13 mouse cellular contexts compared by ENCODE assay signal in the genomic region with DNA sequence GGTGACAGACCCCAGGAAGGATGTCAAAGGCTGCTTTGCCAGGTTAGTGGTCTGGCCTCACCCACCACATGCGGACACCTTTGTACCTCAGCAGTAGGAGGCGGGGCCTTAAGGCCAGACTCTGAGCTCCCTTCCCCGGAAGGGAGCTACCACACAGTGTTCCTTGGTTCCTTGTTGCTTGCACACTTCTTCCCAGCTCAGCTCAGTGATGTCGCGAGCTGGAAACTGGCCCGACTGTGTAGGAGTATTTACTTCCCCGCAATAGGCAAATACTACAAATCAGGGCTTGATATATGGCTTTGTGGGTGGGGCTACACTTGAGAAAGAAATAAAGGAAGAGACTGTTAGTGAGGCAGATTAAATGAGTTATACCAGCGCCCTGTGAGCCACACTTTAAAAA. TPM values are rescaled to one million over a fixed set of nuclear protein-coding genes. Genes with fewer than 3 reads are reported as not detected.
A peak's percentile ranks its signal among the peaks of the same experiment; 100 is the strongest.
DNase-seq lines count a peak whose midpoint lies in the region; ATAC-seq and TF ChIP-seq lines count a peak whose summit lies in the region.
"Had no signal": no experiment of that assay in that cellular context is flagged by ENCODE, and none has a peak within 500 bp of the region (broad histone marks: within the 10 kb centered on the region; RNA-seq: fewer than 3 reads in every experiment).

No protein-coding gene starts in this region.

- H3K4me3 ChIP-seq in kidney, embryonic 15.5 days (replicated peaks): no peak overlapping the region
- no peak overlapping the region for H3K4me3 ChIP-seq in MEL (ENCODE audit: control insufficient read depth in 1 of 2, insufficient read depth in 1 of 2, low read depth in 2 of 2, low read length in 2 of 2)
- no peak overlapping the region for H3K4me3 ChIP-seq in intestine, postnatal 0 days (ENCODE audit: low read depth, low read length)
- H3K4me3 ChIP-seq in limb, embryonic 10.5 days: no peak overlapping the region
- no peak overlapping the region for H3K4me3 ChIP-seq in hindbrain, embryonic 10.5 days
- H3K4me3 ChIP-seq: forebrain, embryonic 10.5 days; heart, embryonic 10.5 days; limb, embryonic 12.5 days; neural tube, embryonic 15.5 days had no signal

- no peak for TF ChIP-seq POLR2A in MEL (IDR thresholded peaks at IDR 0.05; ENCODE audit: control insufficient read depth in 1 of 2, insufficient read depth in 1 of 2, low read depth in 1 of 2, low read length in 2 of 2, poor library complexity in 1 of 2)

- no peaks in the 10 kb centered on the region for H3K36me3 ChIP-seq in kidney, embryonic 15.5 days
- H3K36me3 ChIP-seq in MEL (ENCODE audit: control insufficient read depth in 1 of 2, insufficient read depth in 2 of 2, low read length in 2 of 2): no peaks in the 10 kb centered on the region
- no peaks in the 10 kb centered on the region for H3K36me3 ChIP-seq in intestine, postnatal 0 days (ENCODE audit: control insufficient read depth, insufficient read depth)
- H3K36me3 ChIP-seq in limb, embryonic 10.5 days: no peaks in the 10 kb centered on the region
- no peaks in the 10 kb centered on the region for H3K36me3 ChIP-seq in hindbrain, embryonic 10.5 days
- H3K36me3 ChIP-seq: forebrain, embryonic 10.5 days; heart, embryonic 10.5 days; limb, embryonic 12.5 days; neural tube, embryonic 15.5 days had no signal

- peaks cover 16% of the 10 kb centered on the region for H3K4me1 ChIP-seq in kidney, embryonic 15.5 days
- H3K4me1 ChIP-seq in MEL (ENCODE audit: control insufficient read depth in 1 of 2, insufficient read depth in 2 of 2, low read length in 2 of 2): no peaks in the 10 kb centered on the region
- H3K4me1 ChIP-seq in intestine, postnatal 0 days (replicated peaks; ENCODE audit: control insufficient read depth, insufficient read depth, low read length): 0 out of 2 replicates have a peak, but pooled peaks cover 5% of the 10 kb centered on the region
- peaks cover 17% of the 10 kb centered on the region; the same call in 1 of the 2 replicates for H3K4me1 ChIP-seq in limb, embryonic 10.5 days
- peaks cover 8% of the 10 kb centered on the region; the same call in 1 of the 2 replicates for H3K4me1 ChIP-seq in hindbrain, embryonic 10.5 days (replicated peaks)
- H3K4me1 ChIP-seq: neural tube, embryonic 15.5 days had no signal

- peak; percentile 74 for ATAC-seq in kidney, embryonic 15.5 days (replicated peaks; ENCODE audit: low FRiP score)
- ATAC-seq in intestine, postnatal 0 days: peak; percentile 72

- H3K9ac ChIP-seq in kidney, embryonic 15.5 days: no peak overlapping the region
- H3K9ac ChIP-seq in MEL (ENCODE audit: control insufficient read depth, low read depth, low read length, poor library complexity, severe bottlenecking): no peak overlapping the region
- no peak overlapping the region for H3K9ac ChIP-seq in intestine, postnatal 0 days (ENCODE audit: low read depth, low read length)
- H3K9ac ChIP-seq: limb, embryonic 12.5 days; neural tube, embryonic 15.5 days had no signal

- no peak for TF ChIP-seq CTCF in MEL (IDR thresholded peaks at IDR 0.05 in 2 of 3, conservative IDR thresholded peaks at IDR 0.05 in 1 of 3; ENCODE audit: control insufficient read depth in 1 of 3, insufficient read depth in 1 of 3, low read depth in 2 of 3, low read length in 3 of 3, poor library complexity in 1 of 3, severe bottlenecking in 1 of 3)
- TF ChIP-seq CTCF in intestine, postnatal 0 days (IDR thresholded peaks at IDR 0.05; ENCODE audit: low read depth): no peak

- H3K9me3 ChIP-seq in kidney, embryonic 15.5 days (replicated peaks): no peaks in the 10 kb centered on the region
- no peaks in the 10 kb centered on the region for H3K9me3 ChIP-seq in MEL (replicated peaks; ENCODE audit: insufficient read depth, low read length)
- no peaks in the 10 kb centered on the region for H3K9me3 ChIP-seq in intestine, postnatal 0 days (ENCODE audit: control insufficient read depth)
- no peaks in the 10 kb centered on the region for H3K9me3 ChIP-seq in limb, embryonic 10.5 days (replicated peaks)
- no peaks in the 10 kb centered on the region for H3K9me3 ChIP-seq in hindbrain, embryonic 10.5 days
- H3K9me3 ChIP-seq: forebrain, embryonic 10.5 days; heart, embryonic 10.5 days; limb, embryonic 12.5 days; neural tube, embryonic 15.5 days had no signal

- no peak for TF ChIP-seq EP300 in MEL (IDR thresholded peaks at IDR 0.05; ENCODE audit: low read depth in 1 of 2, low read length in 2 of 2)

- H3K27me3 ChIP-seq in kidney, embryonic 15.5 days: no peaks in the 10 kb centered on the region
- no peaks in the 10 kb centered on the region; a peak in 1 of 4 replicates for H3K27me3 ChIP-seq in MEL (ENCODE audit: control insufficient read depth in 1 of 2, insufficient read depth in 2 of 2, low read length in 2 of 2)
- H3K27me3 ChIP-seq in intestine, postnatal 0 days (replicated peaks; ENCODE audit: control insufficient read depth, insufficient read depth, low read length): no peaks in the 10 kb centered on the region
- 0 out of 2 replicates have a peak, but pooled peaks cover 7% of the 10 kb centered on the region for H3K27me3 ChIP-seq in limb, embryonic 10.5 days (ENCODE audit: low read depth, poor library complexity, severe bottlenecking)
- no peaks in the 10 kb centered on the region for H3K27me3 ChIP-seq in hindbrain, embryonic 10.5 days (ENCODE audit: insufficient read depth, poor library complexity, severe bottlenecking)
- H3K27me3 ChIP-seq: neural tube, embryonic 15.5 days had no signal

- DNase-seq in kidney, adult 11 months: no peak
- peak; percentile 35 for DNase-seq in MEL (ENCODE audit: low read depth, low spot score)
- peak; percentile 66 to 76 for DNase-seq in lung, postnatal 4 days
- DNase-seq in limb, embryonic 10.5 days (ENCODE audit: low spot score): no peak
- no peak for DNase-seq in layer of hippocampus, postnatal 25 days (ENCODE audit: extremely low spot score in 1 of 2, low spot score in 1 of 2)
- no peak for DNase-seq in hindbrain, embryonic 10.5 days (ENCODE audit: low spot score)
- DNase-seq: adrenal gland, adult 8-10 months had no signal

- no peaks in the 10 kb centered on the region for H3K79me2 ChIP-seq in MEL (ENCODE audit: control insufficient read depth, insufficient read depth, low read length, poor library complexity)

- H3K4me2 ChIP-seq in kidney, embryonic 15.5 days: no peak overlapping the region
- H3K4me2 ChIP-seq in intestine, postnatal 0 days (replicated peaks; ENCODE audit: low read depth): peak overlapping the region; percentile 40
- H3K4me2 ChIP-seq: limb, embryonic 12.5 days; neural tube, embryonic 15.5 days had no signal

- WGBS in kidney, embryonic 15.5 days: 18% methylated on average over 8 of the region's 8 CpGs
- WGBS in intestine, postnatal 0 days: 15% methylated on average over 8 of the region's 8 CpGs
- 68% methylated on average over 8 of the region's 8 CpGs for WGBS in limb, embryonic 10.5 days
- WGBS in hindbrain, embryonic 10.5 days: 69% methylated on average over 8 of the region's 8 CpGs

- H3K27ac ChIP-seq in kidney, embryonic 15.5 days: no peak overlapping the region
- no peak overlapping the region for H3K27ac ChIP-seq in MEL (ENCODE audit: control insufficient read depth, low read depth, low read length)
- peak overlapping the region; percentile 21; the same call in 1 of the 2 replicates for H3K27ac ChIP-seq in intestine, postnatal 0 days (ENCODE audit: low read depth, low read length)
- H3K27ac ChIP-seq in limb, embryonic 10.5 days: no peak overlapping the region
- no peak overlapping the region for H3K27ac ChIP-seq in hindbrain, embryonic 10.5 days
- H3K27ac ChIP-seq: forebrain, embryonic 10.5 days; heart, embryonic 10.5 days; limb, embryonic 12.5 days; neural tube, embryonic 15.5 days had no signal

- TF ChIP-seq RAD21 in MEL (IDR thresholded peaks at IDR 0.05; ENCODE audit: low read depth, low read length): no peak

TF ChIP-seq in MEL, 35 proteins besides CTCF, POLR2A, EP300 and RAD21:
- TF ChIP-seq GABPA (IDR thresholded peaks at IDR 0.05; ENCODE audit: low read depth, low read length): no peak
- no peak for TF ChIP-seq ZMIZ1 (IDR thresholded peaks at IDR 0.05; ENCODE audit: low read depth, low read length)
- TF ChIP-seq MYC (IDR thresholded peaks at IDR 0.05; ENCODE audit: low read depth, low read length): no peak
- TF ChIP-seq ZKSCAN1 (IDR thresholded peaks at IDR 0.05; ENCODE audit: low read depth, low read length): no peak
- TF ChIP-seq GATA1 (IDR thresholded peaks at IDR 0.05; ENCODE audit: low read depth, low read length): no peak
- no peak for TF ChIP-seq NRF1 (IDR thresholded peaks at IDR 0.05; ENCODE audit: insufficient read depth, low read depth, low read length, poor library complexity, severe bottlenecking)
- no peak for TF ChIP-seq RCOR1 (IDR thresholded peaks at IDR 0.05; ENCODE audit: low read depth, low read length)
- TF ChIP-seq ETS1 (IDR thresholded peaks at IDR 0.05; ENCODE audit: low read depth, low read length): no peak
- no peak for TF ChIP-seq USF2 (IDR thresholded peaks at IDR 0.05; ENCODE audit: borderline replicate concordance in 1 of 2, insufficient read depth in 1 of 2, low read depth in 1 of 2, low read length in 2 of 2)
- no peak for TF ChIP-seq CHD2 (IDR thresholded peaks at IDR 0.05; ENCODE audit: low read length)
- TF ChIP-seq NELFE (IDR thresholded peaks at IDR 0.05; ENCODE audit: low read depth, low read length): no peak
- no peak for TF ChIP-seq KAT2A (conservative IDR thresholded peaks at IDR 0.05; ENCODE audit: low read depth, low read length)
- TF ChIP-seq MAZ (IDR thresholded peaks at IDR 0.05; ENCODE audit: low read depth, low read length): no peak
- no peak for TF ChIP-seq ZNF384 (IDR thresholded peaks at IDR 0.05; ENCODE audit: low read depth, low read length)
- no peak for TF ChIP-seq TBP (IDR thresholded peaks at IDR 0.05; ENCODE audit: low read depth, low read length)
- TF ChIP-seq POLR2AphosphoS2 (IDR thresholded peaks at IDR 0.05; ENCODE audit: low read length): no peak
- TF ChIP-seq TAL1 (IDR thresholded peaks at IDR 0.05; ENCODE audit: low read length): no peak

RNA-seq across cellular contexts. Expression of gene Proser2, which starts 48.9 kb away (rescaled TPM):
- 12.7 and 15.3 TPM in 2 replicates for polyA plus RNA-seq in kidney, embryonic 15.5 days (2015; fragmentation: Nextera tagmentation; extraction: Ambion mirVana)
- not detected in 2 replicates for total RNA-seq in MEL (2012; rRNA removed)
- polyA plus RNA-seq in MEL (2012; ENCODE audit: insufficient read depth in 1 of 2, insufficient read length in 2 of 2, low read depth in 1 of 2, low replicate concordance in 2 of 2, missing spikeins in 1 of 2): not detected
- polyA plus RNA-seq in intestine, postnatal 0 days (2015; fragmentation: Nextera tagmentation; extraction: Ambion mirVana): 9.0 and 10.4 TPM in 2 replicates
- polyA plus RNA-seq in limb, embryonic 10.5 days (2016; fragmentation: Nextera tagmentation; extraction: Ambion mirVana): 4.2 and 5.1 TPM in 2 replicates
- 1 to 10 TPM; 2.2 to 2.4 TPM for total RNA-seq in layer of hippocampus, postnatal 25 days (2021)
- polyA plus RNA-seq in hindbrain, embryonic 10.5 days (2016; fragmentation: Nextera tagmentation; extraction: Ambion mirVana): 3.4 and 4.2 TPM in 2 replicates

Comparison
In these comparisons a context has a peak if more than half of its experiments do, and no peak if none do; other contexts are left out.
1. DNase-seq: peak in MEL (single experiment) and lung, postnatal 4 days (2 of 2); none in kidney, adult 11 months (single experiment), limb, embryonic 10.5 days (single experiment), layer of hippocampus, postnatal 25 days (0 of 2) and hindbrain, embryonic 10.5 days (single experiment).